Mouse (Mus musculus): ENCODE results near the gene Slc32a1. TPM values are rescaled to one million over a fixed set of nuclear protein-coding genes. Genes with fewer than 3 reads are reported as not detected.

The Slc32a1 gene
- polyA plus RNA-seq (2012; ENCODE audit: insufficient read depth, insufficient read length, missing spikeins), result not detected in 2 replicates

- Histone ChIP-seq H3K27ac (ENCODE audit: insufficient read depth, low read depth, low read length) (no peak within 1 kb of the TSS), H3K4me3 (ENCODE audit: insufficient read depth, low read length) (no peak within 1 kb of the TSS), H3K4me1 (ENCODE audit: control insufficient read depth, insufficient read depth, low read length) (peaks cover 9% of the 10 kb centered on the region)
- TF ChIP-seq POLR2A (IDR thresholded peaks at IDR 0.05; ENCODE audit: borderline replicate concordance, low read depth, low read length) (no peak), CTCF (IDR thresholded peaks at IDR 0.05; ENCODE audit: low read depth, low read length) (no peak)
These were observed at the start of gene Slc32a1 for GRCm38 (mm10) chr2:158610488-158611325. Gene Slc32a1, plus strand, starts transcription at chr2:158610767.

- H3K4me1 ChIP-seq (ENCODE audit: control insufficient read depth, insufficient read depth, low read length), result peaks cover 3% of the 10 kb centered on the region; the same call in 1 of the 2 replicates
- no peak overlapping the region for H3K27ac ChIP-seq (ENCODE audit: insufficient read depth, low read depth, low read length)
- TF ChIP-seq POLR2A (IDR thresholded peaks at IDR 0.05; ENCODE audit: borderline replicate concordance, low read depth, low read length), result no peak
- no peak for TF ChIP-seq CTCF (IDR thresholded peaks at IDR 0.05; ENCODE audit: low read depth, low read length)
- H3K4me3 ChIP-seq (ENCODE audit: insufficient read depth, low read length), result no peak overlapping the region
These were observed 49.8 kb upstream of the Slc32a1 start for GRCm38 (mm10) chr2:158560801-158561200.

- Histone ChIP-seq H3K4me1 (ENCODE audit: control insufficient read depth, insufficient read depth, low read length) (no peaks in the 10 kb centered on the region), H3K27ac (ENCODE audit: insufficient read depth, low read depth, low read length) (no peak overlapping the region), H3K4me3 (ENCODE audit: insufficient read depth, low read length) (no peak overlapping the region)
- TF ChIP-seq POLR2A (IDR thresholded peaks at IDR 0.05; ENCODE audit: borderline replicate concordance, low read depth, low read length), result no peak
- TF ChIP-seq CTCF (IDR thresholded peaks at IDR 0.05; ENCODE audit: low read depth, low read length), result no peak
These were observed 49.0 kb upstream of the Slc32a1 start for GRCm38 (mm10) chr2:158561371-158562144.

DNA sequence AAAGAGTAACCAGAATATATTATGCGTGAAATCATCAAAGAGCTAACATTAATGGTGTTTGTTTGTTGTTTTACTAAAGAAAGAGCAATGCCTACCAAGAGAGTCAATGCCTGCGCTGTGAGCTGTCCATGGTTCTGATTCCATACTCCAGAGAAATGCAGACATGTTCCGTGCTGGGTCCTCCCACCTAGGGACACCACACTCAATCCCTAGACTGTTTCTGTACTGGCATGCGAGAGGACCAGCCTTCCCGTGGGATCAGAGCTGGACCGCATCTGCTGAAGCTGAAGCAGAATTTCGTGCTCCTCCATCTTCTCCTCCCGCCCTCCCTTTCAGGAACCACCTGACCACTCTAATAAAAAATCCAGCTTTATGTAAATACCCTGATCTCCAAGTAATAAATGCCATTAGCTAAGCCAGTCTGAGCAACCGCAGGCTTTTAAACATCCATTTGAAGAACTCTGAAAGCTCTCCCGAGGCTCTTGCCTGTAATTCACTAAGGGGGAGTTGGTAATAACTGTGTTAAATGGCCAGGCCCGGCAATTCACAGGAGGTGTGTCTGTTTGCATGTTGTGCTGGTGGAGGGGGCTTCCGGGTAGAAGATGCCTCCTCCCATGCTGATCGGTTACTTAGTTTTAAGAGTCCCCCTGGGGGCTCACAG is 40.0 kb upstream of the Slc32a1 start:
- H3K4me3 ChIP-seq (ENCODE audit: insufficient read depth, low read length), result no peak overlapping the region
- H3K4me1 ChIP-seq (ENCODE audit: control insufficient read depth, insufficient read depth, low read length), result no peaks in the 10 kb centered on the region
- H3K27ac ChIP-seq (ENCODE audit: insufficient read depth, low read depth, low read length), result no peak overlapping the region
- no peak for TF ChIP-seq POLR2A (IDR thresholded peaks at IDR 0.05; ENCODE audit: borderline replicate concordance, low read depth, low read length)
- no peak for TF ChIP-seq CTCF (IDR thresholded peaks at IDR 0.05; ENCODE audit: low read depth, low read length)

GRCm38 (mm10) chr2:158579979-158580378 is 30.6 kb upstream of the Slc32a1 start:
- no peaks in the 10 kb centered on the region for H3K4me1 ChIP-seq (ENCODE audit: control insufficient read depth, insufficient read depth, low read length)
- H3K4me3 ChIP-seq (ENCODE audit: insufficient read depth, low read length), result no peak overlapping the region
- no peak for TF ChIP-seq POLR2A (IDR thresholded peaks at IDR 0.05; ENCODE audit: borderline replicate concordance, low read depth, low read length)
- no peak for TF ChIP-seq CTCF (IDR thresholded peaks at IDR 0.05; ENCODE audit: low read depth, low read length)

DNA sequence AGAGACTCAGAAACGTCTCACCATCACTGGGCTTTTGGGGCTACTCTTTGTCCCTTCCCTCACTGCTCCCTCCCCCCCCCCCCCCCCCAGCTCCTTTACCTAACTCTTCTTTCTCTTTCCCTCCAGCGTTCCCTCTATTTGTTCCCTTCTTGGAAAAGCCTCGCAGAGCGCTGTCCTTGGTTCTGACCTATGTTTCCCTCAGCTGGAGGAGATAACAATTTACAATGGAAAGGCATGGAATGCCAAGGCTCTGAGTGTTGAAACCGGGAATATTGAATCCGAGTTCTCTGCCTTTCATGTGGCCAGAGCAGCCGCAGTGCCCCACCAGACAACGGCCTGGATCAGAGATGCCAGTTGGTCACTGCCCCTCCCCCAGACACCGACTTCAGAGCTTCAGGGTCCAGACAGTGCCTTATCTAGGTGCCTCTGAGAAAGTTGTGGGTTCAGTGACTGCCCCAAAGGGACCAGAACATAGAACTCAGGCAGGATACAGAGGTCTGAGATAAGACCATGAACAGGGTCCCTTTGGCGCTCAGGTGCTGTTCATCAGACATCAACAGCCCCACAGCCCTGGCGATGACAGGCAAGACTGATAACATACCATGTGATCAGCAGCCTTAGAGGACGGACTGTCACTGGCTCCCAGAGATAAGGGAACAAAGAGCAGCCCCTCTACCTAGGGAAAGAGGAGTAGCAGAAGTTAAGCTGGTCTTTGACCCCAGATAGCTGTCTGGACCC is 25.8 kb upstream of the Slc32a1 start:
- Histone ChIP-seq H3K4me3 (ENCODE audit: insufficient read depth, low read length) (no peak overlapping the region), H3K27ac (ENCODE audit: insufficient read depth, low read depth, low read length) (no peak overlapping the region), H3K4me1 (ENCODE audit: control insufficient read depth, insufficient read depth, low read length) (0 out of 2 replicates have a peak, but pooled peaks cover under 1% of the 10 kb centered on the region)
- no peak for TF ChIP-seq CTCF (IDR thresholded peaks at IDR 0.05; ENCODE audit: low read depth, low read length)
- no peak for TF ChIP-seq POLR2A (IDR thresholded peaks at IDR 0.05; ENCODE audit: borderline replicate concordance, low read depth, low read length)

More at GRCm38 (mm10) chr2:158579979-158580378, 30.6 kb upstream of the Slc32a1 start:
- no peak overlapping the region for H3K27ac ChIP-seq (ENCODE audit: insufficient read depth, low read depth, low read length)

GRCm38 (mm10) chr2:158588524-158589271 is 21.9 kb upstream of the Slc32a1 start:
- H3K4me3 ChIP-seq (ENCODE audit: insufficient read depth, low read length), result no peak overlapping the region
- TF ChIP-seq CTCF (IDR thresholded peaks at IDR 0.05; ENCODE audit: low read depth, low read length), result no peak
- peaks cover 9% of the 10 kb centered on the region for H3K4me1 ChIP-seq (ENCODE audit: control insufficient read depth, insufficient read depth, low read length)
- no peak overlapping the region for H3K27ac ChIP-seq (ENCODE audit: insufficient read depth, low read depth, low read length)

DNA sequence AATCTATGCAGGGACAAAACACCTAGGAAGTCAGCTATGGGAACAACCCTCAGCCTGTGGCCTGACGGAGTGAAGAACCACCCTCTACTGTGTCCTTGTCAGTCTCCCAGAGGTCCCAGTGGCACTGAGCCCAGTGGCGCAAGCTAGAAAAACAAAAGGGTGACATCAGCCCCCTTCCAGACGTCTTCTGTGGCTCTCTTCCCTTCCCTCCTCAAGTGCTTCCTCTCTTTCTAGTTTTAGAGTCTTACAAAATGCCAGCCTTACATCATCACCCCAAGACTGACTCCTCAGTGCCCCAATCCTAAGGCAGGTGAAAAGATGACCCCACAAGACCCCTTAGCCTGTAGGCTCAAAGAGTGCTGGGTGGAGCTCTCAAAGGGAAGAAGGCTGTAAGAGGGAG is 20.1 kb upstream of the Slc32a1 start:
- H3K4me1 ChIP-seq (ENCODE audit: control insufficient read depth, insufficient read depth, low read length), result peaks cover 9% of the 10 kb centered on the region
- H3K27ac ChIP-seq (ENCODE audit: insufficient read depth, low read depth, low read length), result no peak overlapping the region
- H3K4me3 ChIP-seq (ENCODE audit: insufficient read depth, low read length), result no peak overlapping the region
- TF ChIP-seq CTCF (IDR thresholded peaks at IDR 0.05; ENCODE audit: low read depth, low read length), result no peak
- no peak for TF ChIP-seq POLR2A (IDR thresholded peaks at IDR 0.05; ENCODE audit: borderline replicate concordance, low read depth, low read length)
